Comparison of ENCODE assay signal across 37 mouse cellular contexts in genomic region chr6:120103104-120103503, GRCm38 (mm10). TPM values are rescaled to one million over a fixed set of nuclear protein-coding genes. Genes with fewer than 3 reads are reported as not detected.
DNase-seq lines count a peak whose midpoint lies in the region; ATAC-seq lines count a peak whose summit lies in the region.
"Had no signal": no experiment of that assay in that cellular context is flagged by ENCODE, and none has a peak within 500 bp of the region (broad histone marks: within the 10 kb centered on the region; RNA-seq: fewer than 3 reads in every experiment).

No protein-coding gene starts in this region.

- DNase-seq in heart, adult 11 months: peak; percentile 62
- DNase-seq in heart, embryonic 10.5 days (ENCODE audit: low spot score): no peak
- DNase-seq in MN1 (ENCODE audit: low spot score): peak; percentile 18
- DNase-seq in ovary, adult 18-20 months (ENCODE audit: low spot score): no peak
- no peak for DNase-seq in thymus, postnatal 36 days
- no peak for DNase-seq in forebrain, embryonic 10.5 days (ENCODE audit: extremely low spot score, low spot score)
- DNase-seq: adrenal gland, postnatal 25 days; cerebellum, adult 2 months; cerebellum, postnatal 14 days; embryo, embryonic 11 days; gastrocnemius, adult 2 months; gastrocnemius, postnatal 36 days; heart, postnatal 14 days; kidney, adult 8-10 months; kidney, postnatal 10 days; liver, postnatal 0 days; lung, postnatal 4 days; midbrain, embryonic 14.5 days; retina, postnatal 1 day; right cerebral cortex, postnatal 25 days; thymus, postnatal 25 days had no signal

- H3K27ac ChIP-seq in heart, embryonic 10.5 days: no peak overlapping the region
- no peak overlapping the region for H3K27ac ChIP-seq in kidney, embryonic 16.5 days (ENCODE audit: low read length)
- H3K27ac ChIP-seq in forebrain, embryonic 10.5 days: no peak overlapping the region
- H3K27ac ChIP-seq: embryonic facial prominence, embryonic 12.5 days; forebrain, embryonic 15.5 days; gastrocnemius, adult 2 months; hindbrain, embryonic 10.5 days; hindbrain, embryonic 15.5 days; limb, embryonic 12.5 days had no signal

- ATAC-seq in common myeloid progenitor, adult 5-6 weeks (replicated peaks; ENCODE audit: low read depth, poor library complexity, severe bottlenecking): peak; percentile 54
- ATAC-seq in kidney, embryonic 16.5 days (ENCODE audit: low FRiP score, low TSS enrichment): no peak
- ATAC-seq: CD4-positive, CD25-positive, alpha-beta regulatory T cell, adult 4 months; forebrain, embryonic 15.5 days; liver, postnatal 0 days had no signal

- no peak overlapping the region for H3K9ac ChIP-seq in kidney, embryonic 16.5 days (replicated peaks; ENCODE audit: low read length)
- H3K9ac ChIP-seq: embryonic facial prominence, embryonic 12.5 days; forebrain, embryonic 15.5 days; hindbrain, embryonic 15.5 days; limb, embryonic 12.5 days; liver, postnatal 0 days had no signal

- no peak overlapping the region for H3K4me3 ChIP-seq in heart, embryonic 10.5 days
- no peak overlapping the region for H3K4me3 ChIP-seq in kidney, embryonic 16.5 days (ENCODE audit: low read length)
- H3K4me3 ChIP-seq in forebrain, embryonic 10.5 days: no peak overlapping the region
- H3K4me3 ChIP-seq: embryonic facial prominence, embryonic 12.5 days; forebrain, embryonic 15.5 days; gastrocnemius, adult 2 months; hindbrain, embryonic 10.5 days; hindbrain, embryonic 15.5 days; limb, embryonic 12.5 days had no signal

- H3K4me1 ChIP-seq in heart, embryonic 10.5 days: peaks cover 6% of the 10 kb centered on the region
- no peaks in the 10 kb centered on the region for H3K4me1 ChIP-seq in kidney, embryonic 16.5 days (ENCODE audit: insufficient read depth, low read length)
- peaks cover 2% of the 10 kb centered on the region for H3K4me1 ChIP-seq in forebrain, embryonic 10.5 days
- H3K4me1 ChIP-seq: embryonic facial prominence, embryonic 12.5 days; forebrain, embryonic 15.5 days; hindbrain, embryonic 15.5 days had no signal

- no peaks in the 10 kb centered on the region for H3K27me3 ChIP-seq in heart, embryonic 10.5 days (ENCODE audit: insufficient read depth, poor library complexity, severe bottlenecking)
- H3K27me3 ChIP-seq in kidney, embryonic 16.5 days (ENCODE audit: insufficient read depth, low read length): no peaks in the 10 kb centered on the region
- H3K27me3 ChIP-seq in forebrain, embryonic 10.5 days (ENCODE audit: poor library complexity, severe bottlenecking): no peaks in the 10 kb centered on the region
- H3K27me3 ChIP-seq: embryonic facial prominence, embryonic 12.5 days; forebrain, embryonic 15.5 days; hindbrain, embryonic 15.5 days; limb, embryonic 12.5 days had no signal

- no peaks in the 10 kb centered on the region for H3K36me3 ChIP-seq in heart, embryonic 10.5 days
- H3K36me3 ChIP-seq in kidney, embryonic 16.5 days (ENCODE audit: insufficient read depth, low read length): no peaks in the 10 kb centered on the region
- no peaks in the 10 kb centered on the region for H3K36me3 ChIP-seq in forebrain, embryonic 10.5 days (replicated peaks)
- H3K36me3 ChIP-seq: embryonic facial prominence, embryonic 12.5 days; forebrain, embryonic 15.5 days; hindbrain, embryonic 10.5 days; hindbrain, embryonic 15.5 days; limb, embryonic 12.5 days had no signal

- no peaks in the 10 kb centered on the region for H3K9me3 ChIP-seq in heart, embryonic 10.5 days
- H3K9me3 ChIP-seq in kidney, embryonic 16.5 days (ENCODE audit: low read length): no peaks in the 10 kb centered on the region
- H3K9me3 ChIP-seq in forebrain, embryonic 10.5 days: no peaks in the 10 kb centered on the region
- H3K9me3 ChIP-seq: embryonic facial prominence, embryonic 12.5 days; forebrain, embryonic 15.5 days; hindbrain, embryonic 10.5 days; hindbrain, embryonic 15.5 days; limb, embryonic 12.5 days had no signal

- H3K4me2 ChIP-seq in kidney, embryonic 16.5 days (replicated peaks; ENCODE audit: low read depth, low read length): no peak overlapping the region
- H3K4me2 ChIP-seq: embryonic facial prominence, embryonic 12.5 days; forebrain, embryonic 15.5 days; hindbrain, embryonic 15.5 days; limb, embryonic 12.5 days had no signal

- WGBS in heart, embryonic 10.5 days: 39% methylated on average over 1 of the region's 1 CpGs
- 38% methylated on average over 1 of the region's 1 CpGs for WGBS in kidney, embryonic 16.5 days
- 74% methylated on average over 1 of the region's 1 CpGs for WGBS in forebrain, embryonic 10.5 days

RNA-seq across cellular contexts. Expression of gene Ninj2, which starts 10.0 kb away (rescaled TPM):
- polyA plus RNA-seq in heart, embryonic 10.5 days (2016; fragmentation: Nextera tagmentation; extraction: Ambion mirVana): not detected in 2 replicates
- total RNA-seq in common myeloid progenitor, adult 5-6 weeks (2017): not detected in 2 replicates
- polyA plus RNA-seq in kidney, embryonic 16.5 days (2015; fragmentation: Nextera tagmentation; extraction: Ambion mirVana): 0.19 TPM in 1 of 2 replicates, not detected in the other
- polyA plus RNA-seq in forebrain, embryonic 10.5 days (2016; fragmentation: Nextera tagmentation; extraction: Ambion mirVana): not detected in 2 replicates
- total RNA-seq: adrenal gland, adult 18-20 months; adrenal gland, postnatal 25 days; gastrocnemius, adult 2 months; gastrocnemius, postnatal 36 days; heart, adult 8-10 months; heart, postnatal 14 days; liver, adult 2 months had no signal
- polyA plus RNA-seq: embryonic facial prominence, embryonic 12.5 days; forebrain, embryonic 15.5 days; heart, embryonic 14.5 days; hindbrain, embryonic 10.5 days; hindbrain, embryonic 15.5 days; intestine, embryonic 14.5 days; large intestine, adult 2 months; limb, embryonic 12.5 days; liver, adult 2 months; midbrain, embryonic 14.5 days; neural tube, embryonic 14.5 days; stomach, embryonic 16.5 days had no signal

Comparison
In these comparisons a context has a peak if more than half of its experiments do, and no peak if none do; other contexts are left out.
1. DNase-seq: peak in heart, adult 11 months (single experiment) and MN1 (single experiment); none in heart, embryonic 10.5 days (single experiment), ovary, adult 18-20 months (single experiment), thymus, postnatal 36 days (0 of 2) and forebrain, embryonic 10.5 days (single experiment).